Mouse (Mus musculus): ENCODE measurements around the gene Cacna1e. TPM values are rescaled to one million over a fixed set of nuclear protein-coding genes. Genes with fewer than 3 reads are reported as not detected.

Cacna1e gene
- polyA plus RNA-seq, 1 experiment from 2014 or later = 0.19 TPM

DNA sequence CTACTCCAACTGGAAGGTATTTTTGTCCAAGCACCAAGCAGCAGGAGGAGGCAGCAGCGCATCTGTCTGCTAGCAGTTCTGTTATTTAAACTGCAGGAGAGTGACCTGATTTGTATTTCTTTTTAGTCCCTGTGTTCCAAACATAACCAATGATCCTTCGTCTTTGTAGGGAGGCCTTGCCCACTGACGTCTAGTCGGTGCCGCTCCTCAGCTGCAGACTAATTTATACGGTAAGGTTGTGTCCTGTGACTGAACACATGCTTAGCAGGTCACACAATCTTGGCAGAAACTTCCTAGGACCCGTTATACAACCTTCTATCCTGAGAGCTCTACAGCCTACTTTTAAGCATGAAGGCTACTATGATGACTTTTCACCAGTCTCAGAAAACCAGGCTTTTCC lies 424.2 kb downstream of the Cacna1e start:
- TF ChIP-seq CTCF (IDR thresholded peaks at IDR 0.05) (no peak), EP300 (IDR thresholded peaks at IDR 0.05) (no peak)
- H3K4me3 ChIP-seq (ENCODE audit: low read depth, low read length) = no peak overlapping the region
- H3K9me3 ChIP-seq (ENCODE audit: low read length) = no peaks in the 10 kb centered on the region
- 83% methylated on average over 7 of the region's 7 CpGs for WGBS
- H3K9ac ChIP-seq (replicated peaks; ENCODE audit: low read depth) = no peak overlapping the region
- ATAC-seq (no peak), DNase-seq (ENCODE audit: low spot score) (no peak)
- H3K36me3 ChIP-seq (ENCODE audit: insufficient read depth, low read length) = no peaks in the 10 kb centered on the region
- H3K4me2 ChIP-seq (replicated peaks; ENCODE audit: low read depth, low read length) = no peak overlapping the region
- H3K27me3 ChIP-seq (replicated peaks; ENCODE audit: insufficient read depth, low read length) = no peaks in the 10 kb centered on the region
- H3K27ac ChIP-seq (ENCODE audit: low read length) = no peak overlapping the region
- H3K4me1 ChIP-seq (ENCODE audit: insufficient read depth, low read depth, low read length) = no peaks in the 10 kb centered on the region

DNA sequence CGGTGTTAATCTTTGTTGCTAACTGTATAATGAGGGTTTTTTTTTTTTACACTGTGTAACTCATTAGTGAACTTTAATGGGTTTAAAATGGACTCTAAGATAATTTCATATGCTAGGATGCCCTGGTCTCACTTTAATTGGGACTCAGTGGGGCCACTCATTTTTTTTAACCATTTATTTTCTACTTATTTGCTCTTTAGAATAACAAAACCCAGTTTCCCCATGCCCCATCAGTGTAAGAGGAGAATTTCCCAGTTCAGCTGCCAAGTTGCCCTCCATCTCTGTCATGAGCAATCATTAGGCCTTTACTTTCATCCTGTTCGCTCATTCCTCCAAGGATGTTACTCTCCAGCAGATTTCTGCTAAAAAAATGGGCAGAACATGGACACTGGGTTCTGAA lies 425.7 kb downstream of the Cacna1e start:
- no peaks in the 10 kb centered on the region for H3K36me3 ChIP-seq (ENCODE audit: insufficient read depth, low read length)
- 77% methylated on average over 2 of the region's 2 CpGs for WGBS
- TF ChIP-seq EP300 (IDR thresholded peaks at IDR 0.05) (no peak), CTCF (IDR thresholded peaks at IDR 0.05) (no peak)
- no peaks in the 10 kb centered on the region for H3K27me3 ChIP-seq (replicated peaks; ENCODE audit: insufficient read depth, low read length)
- H3K4me2 ChIP-seq (replicated peaks; ENCODE audit: low read depth, low read length) = no peak overlapping the region
- no peak overlapping the region for H3K4me3 ChIP-seq (ENCODE audit: low read depth, low read length)
- no peaks in the 10 kb centered on the region for H3K9me3 ChIP-seq (ENCODE audit: low read length)
- no peak overlapping the region for H3K27ac ChIP-seq (ENCODE audit: low read length)
- H3K9ac ChIP-seq (replicated peaks; ENCODE audit: low read depth) = no peak overlapping the region
- DNase-seq (ENCODE audit: low spot score) (no peak), ATAC-seq (no peak)
- no peaks in the 10 kb centered on the region for H3K4me1 ChIP-seq (ENCODE audit: insufficient read depth, low read depth, low read length)

DNA sequence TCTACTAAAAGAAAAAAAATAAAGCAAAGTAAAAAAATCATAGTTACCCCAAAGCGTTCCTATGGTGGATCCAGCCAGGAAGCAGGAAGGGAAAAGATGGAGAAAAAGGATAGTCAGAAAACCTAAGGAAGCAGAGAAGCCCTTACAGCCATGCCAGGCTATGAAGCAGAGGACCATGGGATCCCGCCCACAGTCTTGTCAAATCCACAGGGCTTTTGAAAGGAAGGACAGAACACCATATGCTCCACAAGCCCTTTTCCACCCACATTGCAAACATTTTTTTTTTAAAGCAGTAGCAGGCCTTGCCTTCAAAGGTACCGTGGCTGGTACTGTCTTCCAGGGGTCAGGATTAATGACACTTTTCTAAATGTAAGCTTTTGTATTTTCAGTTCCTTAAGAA lies 433.5 kb downstream of the Cacna1e start:
- Histone ChIP-seq H3K27ac (ENCODE audit: low read length) (no peak overlapping the region), H3K4me3 (ENCODE audit: low read depth, low read length) (no peak overlapping the region), H3K36me3 (ENCODE audit: insufficient read depth, low read length) (no peaks in the 10 kb centered on the region), H3K9ac (replicated peaks; ENCODE audit: low read depth) (no peak overlapping the region), H3K9me3 (ENCODE audit: low read length) (no peaks in the 10 kb centered on the region), H3K4me2 (replicated peaks; ENCODE audit: low read depth, low read length) (no peak overlapping the region), H3K4me1 (ENCODE audit: insufficient read depth, low read depth, low read length) (no peaks in the 10 kb centered on the region), H3K27me3 (replicated peaks; ENCODE audit: insufficient read depth, low read length) (no peaks in the 10 kb centered on the region)
- DNase-seq (ENCODE audit: low spot score) (no peak), ATAC-seq (no peak)
- no peak for TF ChIP-seq CTCF (IDR thresholded peaks at IDR 0.05)
- no peak for TF ChIP-seq EP300 (IDR thresholded peaks at IDR 0.05)
- 74% methylated on average over 3 of the region's 3 CpGs for WGBS

DNA sequence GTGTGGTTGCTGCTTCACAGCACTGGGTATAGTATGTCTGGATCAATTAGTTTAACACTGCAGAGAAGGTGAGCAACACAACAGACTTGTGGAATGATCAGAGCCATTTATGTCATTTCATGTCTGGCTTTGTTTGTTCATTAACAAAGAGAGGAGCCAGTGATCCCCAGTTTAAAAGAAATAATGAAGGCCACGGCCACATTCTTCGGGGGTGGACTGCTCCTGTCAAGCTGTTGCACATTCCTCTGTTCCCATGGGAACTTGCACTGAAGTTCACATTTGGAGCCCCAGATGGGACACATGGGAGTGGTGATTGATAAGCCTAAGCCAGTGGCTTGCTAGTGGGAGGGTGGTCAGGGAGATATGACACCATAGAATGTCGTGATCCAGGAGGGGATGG lies 437.8 kb downstream of the Cacna1e start:
- Histone ChIP-seq H3K36me3 (ENCODE audit: insufficient read depth, low read length) (no peaks in the 10 kb centered on the region), H3K9me3 (ENCODE audit: low read length) (no peaks in the 10 kb centered on the region), H3K4me2 (replicated peaks; ENCODE audit: low read depth, low read length) (no peak overlapping the region), H3K9ac (replicated peaks; ENCODE audit: low read depth) (no peak overlapping the region), H3K4me1 (ENCODE audit: insufficient read depth, low read depth, low read length) (no peaks in the 10 kb centered on the region), H3K27ac (ENCODE audit: low read length) (no peak overlapping the region), H3K27me3 (replicated peaks; ENCODE audit: insufficient read depth, low read length) (no peaks in the 10 kb centered on the region), H3K4me3 (ENCODE audit: low read depth, low read length) (no peak overlapping the region)
- TF ChIP-seq EP300 (IDR thresholded peaks at IDR 0.05) (no peak), CTCF (IDR thresholded peaks at IDR 0.05) (no peak)
- DNase-seq (ENCODE audit: low spot score) (no peak), ATAC-seq (no peak)
- 42% methylated on average over 3 of the region's 3 CpGs for WGBS

DNA sequence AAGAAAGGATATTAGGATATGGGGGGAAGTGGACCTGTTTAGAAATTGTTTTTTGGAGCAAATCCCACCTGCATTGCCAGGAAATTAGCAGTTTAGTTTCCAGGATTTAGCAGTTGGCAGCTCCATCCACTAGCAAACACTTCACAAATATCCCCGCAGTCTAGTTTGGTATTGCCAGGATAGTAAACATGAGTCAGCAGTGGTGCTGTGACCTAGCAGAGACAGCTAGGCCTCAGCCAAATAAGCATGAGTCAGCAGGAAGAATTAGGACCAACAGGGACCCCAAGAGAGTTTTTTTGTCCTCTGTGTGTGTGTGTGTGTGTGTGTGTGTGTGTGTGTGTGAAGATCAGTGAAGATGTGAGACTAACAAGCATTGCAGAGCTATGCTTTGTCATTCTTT lies 450.8 kb downstream of the Cacna1e start:
- H3K9ac ChIP-seq (replicated peaks; ENCODE audit: low read depth) = no peak overlapping the region
- H3K4me2 ChIP-seq (replicated peaks; ENCODE audit: low read depth, low read length) = no peak overlapping the region
- no peak for DNase-seq (ENCODE audit: low spot score)
- no peaks in the 10 kb centered on the region for H3K4me1 ChIP-seq (ENCODE audit: insufficient read depth, low read depth, low read length)
- TF ChIP-seq CTCF (IDR thresholded peaks at IDR 0.05) = no peak
- TF ChIP-seq EP300 (IDR thresholded peaks at IDR 0.05) = no peak
- WGBS = 57% methylated on average over 1 of the region's 1 CpGs
- no peak for ATAC-seq
- no peaks in the 10 kb centered on the region for H3K9me3 ChIP-seq (ENCODE audit: low read length)
- no peaks in the 10 kb centered on the region for H3K27me3 ChIP-seq (replicated peaks; ENCODE audit: insufficient read depth, low read length)
- no peak overlapping the region for H3K4me3 ChIP-seq (ENCODE audit: low read depth, low read length)
- no peak overlapping the region for H3K27ac ChIP-seq (ENCODE audit: low read length)
- H3K36me3 ChIP-seq (ENCODE audit: insufficient read depth, low read length) = no peaks in the 10 kb centered on the region

DNA sequence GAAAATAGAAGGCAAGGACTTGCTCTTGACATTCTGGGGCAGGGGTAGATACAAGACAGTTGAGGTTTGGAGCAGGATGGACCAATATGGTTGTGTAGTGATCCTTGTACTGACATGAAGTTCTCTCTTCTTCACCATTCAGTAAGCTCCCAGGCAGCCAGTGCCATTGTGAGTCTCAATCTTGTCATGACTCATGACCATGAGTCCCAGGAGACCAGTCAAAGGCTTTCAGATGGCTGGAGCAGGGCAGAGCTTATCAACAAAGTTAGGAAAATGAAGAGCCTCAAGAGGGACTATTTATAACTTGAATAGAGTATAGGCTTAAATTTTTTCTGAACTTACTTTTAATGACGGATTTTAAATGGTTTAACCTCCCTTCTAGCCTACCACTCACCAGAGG lies 451.2 kb downstream of the Cacna1e start:
- no peak overlapping the region for H3K27ac ChIP-seq (ENCODE audit: low read length)
- 55% methylated on average over 1 of the region's 1 CpGs for WGBS
- TF ChIP-seq CTCF (IDR thresholded peaks at IDR 0.05) (no peak), EP300 (IDR thresholded peaks at IDR 0.05) (no peak)

DNA sequence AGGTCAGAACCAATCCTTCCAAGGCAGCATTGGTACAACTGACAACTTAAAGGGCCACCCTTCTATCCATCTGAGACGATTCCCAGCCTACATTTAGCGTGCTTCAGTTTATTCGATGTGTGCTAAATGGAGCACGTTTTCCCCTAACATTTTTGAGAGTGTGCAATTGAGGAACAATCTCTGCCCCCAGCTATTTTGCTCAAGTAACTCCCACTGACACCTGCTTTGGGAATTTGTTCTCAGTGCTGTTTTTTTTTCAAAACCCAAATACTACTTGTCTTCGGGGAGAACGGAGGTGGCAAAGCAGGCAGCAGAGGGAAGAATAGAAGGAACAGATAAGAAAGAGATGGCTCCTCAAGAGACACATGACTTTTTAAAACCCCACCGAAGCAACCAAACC lies 456.0 kb downstream of the Cacna1e start:
- Histone ChIP-seq H3K9me3 (ENCODE audit: low read length) (no peaks in the 10 kb centered on the region), H3K27me3 (replicated peaks; ENCODE audit: insufficient read depth, low read length) (no peaks in the 10 kb centered on the region), H3K4me2 (replicated peaks; ENCODE audit: low read depth, low read length) (no peak overlapping the region), H3K4me3 (ENCODE audit: low read depth, low read length) (no peak overlapping the region), H3K4me1 (ENCODE audit: insufficient read depth, low read depth, low read length) (no peaks in the 10 kb centered on the region), H3K27ac (ENCODE audit: low read length) (no peak overlapping the region), H3K9ac (replicated peaks; ENCODE audit: low read depth) (no peak overlapping the region), H3K36me3 (ENCODE audit: insufficient read depth, low read length) (no peaks in the 10 kb centered on the region)
- WGBS = 79% methylated on average over 7 of the region's 7 CpGs
- ATAC-seq = no peak
- DNase-seq (ENCODE audit: low spot score) = no peak
- no peak for TF ChIP-seq CTCF (IDR thresholded peaks at IDR 0.05)
- TF ChIP-seq EP300 (IDR thresholded peaks at IDR 0.05) = no peak

More for the DNA sequence above, 451.2 kb downstream of the Cacna1e start:
- H3K4me1 ChIP-seq (ENCODE audit: insufficient read depth, low read depth, low read length) = no peaks in the 10 kb centered on the region
- ATAC-seq = no peak
- no peak overlapping the region for H3K4me2 ChIP-seq (replicated peaks; ENCODE audit: low read depth, low read length)
- DNase-seq (ENCODE audit: low spot score) = no peak
- no peaks in the 10 kb centered on the region for H3K9me3 ChIP-seq (ENCODE audit: low read length)
- no peak overlapping the region for H3K9ac ChIP-seq (replicated peaks; ENCODE audit: low read depth)
- no peaks in the 10 kb centered on the region for H3K36me3 ChIP-seq (ENCODE audit: insufficient read depth, low read length)
- no peak overlapping the region for H3K4me3 ChIP-seq (ENCODE audit: low read depth, low read length)
- H3K27me3 ChIP-seq (replicated peaks; ENCODE audit: insufficient read depth, low read length) = no peaks in the 10 kb centered on the region

Measured in lung, postnatal 0 days (tissue).